Mouse (Mus musculus) limb, embryonic 15.5 days (tissue): ENCODE measurements around the gene Mipol1. TPM values are rescaled to one million over a fixed set of nuclear protein-coding genes. Genes with fewer than 3 reads are reported as not detected.

Experiments used
- ATAC-seq: fragments of 200-750 bp; cut with Nextera tagmentation; 2 replicates; pipeline ENCODE4 v1.8.0; 2017; ENCODE audit warnings: low read depth, moderate TSS enrichment; ENCODE audit not compliant: insufficient number of reproducible peaks, low FRiP score, low TSS enrichment
- H3K27ac ChIP-seq: fragments of 300-500 bp; sonication (generic); 2 replicates; pipeline ENCODE4 v1.5.1; 2015; ENCODE audit warnings: moderate library complexity, mild to moderate bottlenecking, inconsistent platforms
- H3K27me3 ChIP-seq: fragments of 300-500 bp; sonication (generic); 2 replicates; pipeline ENCODE4 v1.6.1; 2015; ENCODE audit warnings: inconsistent platforms
- H3K36me3 ChIP-seq: fragments of 300-500 bp; sonication (generic); 2 replicates; pipeline ENCODE4 v1.6.1; 2015; ENCODE audit warnings: inconsistent platforms
- H3K4me1 ChIP-seq: fragments of 300-500 bp; sonication (generic); 2 replicates; pipeline ENCODE4 v1.6.1; 2015; ENCODE audit warnings: inconsistent platforms
- H3K4me2 ChIP-seq: fragments of 300-500 bp; sonication (generic); 2 replicates; pipeline ENCODE4 v1.6.1; 2015; ENCODE audit warnings: mild to moderate bottlenecking, inconsistent platforms
- H3K4me3 ChIP-seq: fragments of 300-500 bp; sonication (generic); 2 replicates; pipeline ENCODE4 v1.5.1; 2015; ENCODE audit warnings: mild to moderate bottlenecking, inconsistent platforms
- H3K9ac ChIP-seq: fragments of 300-500 bp; sonication (generic); 2 replicates; pipeline ENCODE4 v1.6.1; 2015; ENCODE audit warnings: inconsistent platforms
- H3K9me3 ChIP-seq: fragments of 300-500 bp; sonication (generic); 2 replicates; pipeline ENCODE4 v1.6.1; 2016; ENCODE audit warnings: inconsistent platforms
- WGBS: fragments of 180-500 bp; shearing (Covaris S2); methylation state at CpG from one replicate; pipeline ENCODE4 v1.1.7; 2015; 5-methylcytosine and 5-hydroxymethylcytosine counted together
- polyA plus RNA-seq: library from polyadenylated mRNA; unstranded; fragments of >200 nt; fragmentation: Nextera tagmentation; extraction: Ambion mirVana; gene quantifications from 2 replicates; pipeline ENCODE4 v1.2.1, GENCODE M21; 2015

The Mipol1 gene
- polyA plus RNA-seq, 1 experiment from 2014 or later = 9.1 TPM

GRCm38 (mm10) chr12:57536909-57537670 lies 306.9 kb downstream of the Mipol1 start:
- no peak overlapping the region for H3K4me2 ChIP-seq
- no peak overlapping the region for H3K9ac ChIP-seq
- no peak overlapping the region for H3K4me3 ChIP-seq
- no peak for ATAC-seq
- no peaks in the 10 kb centered on the region for H3K9me3 ChIP-seq
- 2% methylated on average over 11 of the region's 11 CpGs for WGBS
- H3K36me3 ChIP-seq = no peaks in the 10 kb centered on the region
- no peak overlapping the region for H3K27ac ChIP-seq
- peaks cover 25% of the 10 kb centered on the region for H3K4me1 ChIP-seq
- H3K27me3 ChIP-seq = peaks cover 86% of the 10 kb centered on the region

- no peak overlapping the region for H3K27ac ChIP-seq
- H3K4me3 ChIP-seq = peak overlapping the region; percentile 31
- H3K4me1 ChIP-seq = peaks cover 34% of the 10 kb centered on the region
- H3K27me3 ChIP-seq = peaks cover 86% of the 10 kb centered on the region
- ATAC-seq = no peak
- no peaks in the 10 kb centered on the region for H3K36me3 ChIP-seq
- H3K9ac ChIP-seq = no peak overlapping the region
- no peaks in the 10 kb centered on the region for H3K9me3 ChIP-seq
- WGBS = 1% methylated on average over 21 of the region's 21 CpGs
- H3K4me2 ChIP-seq = peak overlapping the region; percentile 49
Observed at GRCm38 (mm10) chr12:57537791-57538587, 307.8 kb downstream of the Mipol1 start.

GRCm38 (mm10) chr12:57538588-57539550 lies 308.6 kb downstream of the Mipol1 start:
- peaks cover 38% of the 10 kb centered on the region for H3K4me1 ChIP-seq
- H3K27ac ChIP-seq = no peak overlapping the region
- ATAC-seq = no peak
- H3K27me3 ChIP-seq = peaks cover 85% of the 10 kb centered on the region
- H3K4me2 ChIP-seq = peak overlapping the region; percentile 49
- H3K9ac ChIP-seq = no peak overlapping the region
- peak overlapping the region; percentile 31 for H3K4me3 ChIP-seq
- WGBS = under 1% methylated on average over 63 of the region's 63 CpGs
- no peaks in the 10 kb centered on the region for H3K36me3 ChIP-seq
- H3K9me3 ChIP-seq = no peaks in the 10 kb centered on the region

- Histone ChIP-seq H3K9ac (no peak overlapping the region), H3K4me1 (peaks cover 37% of the 10 kb centered on the region), H3K9me3 (no peaks in the 10 kb centered on the region), H3K4me2 (no peak overlapping the region), H3K27ac (no peak overlapping the region), H3K4me3 (peak overlapping the region; percentile 31), H3K27me3 (peaks cover 83% of the 10 kb centered on the region), H3K36me3 (no peaks in the 10 kb centered on the region)
- 3% methylated on average over 10 of the region's 10 CpGs for WGBS
- ATAC-seq = no peak
Observed at GRCm38 (mm10) chr12:57539551-57539985, 309.3 kb downstream of the Mipol1 start.

GRCm38 (mm10) chr12:57541118-57541517 lies 310.9 kb downstream of the Mipol1 start:
- no peak for ATAC-seq
- H3K36me3 ChIP-seq = no peaks in the 10 kb centered on the region
- peaks cover 41% of the 10 kb centered on the region for H3K4me1 ChIP-seq
- no peak overlapping the region for H3K4me3 ChIP-seq
- no peak overlapping the region for H3K9ac ChIP-seq
- H3K4me2 ChIP-seq = no peak overlapping the region
- 9% methylated on average over 6 of the region's 6 CpGs for WGBS
- H3K9me3 ChIP-seq = no peaks in the 10 kb centered on the region
- H3K27ac ChIP-seq = no peak overlapping the region
- H3K27me3 ChIP-seq = peaks cover 82% of the 10 kb centered on the region

- WGBS = 2% methylated on average over 46 of the region's 46 CpGs
- H3K27me3 ChIP-seq = peaks cover 82% of the 10 kb centered on the region
- peaks cover 50% of the 10 kb centered on the region for H3K4me1 ChIP-seq
- H3K9ac ChIP-seq = no peak overlapping the region
- H3K27ac ChIP-seq = no peak overlapping the region
- no peaks in the 10 kb centered on the region for H3K9me3 ChIP-seq
- H3K4me3 ChIP-seq = peak overlapping the region; percentile 17
- peak overlapping the region; percentile 15; the same call in 1 of the 2 replicates for H3K4me2 ChIP-seq
- ATAC-seq = no peak
- no peaks in the 10 kb centered on the region for H3K36me3 ChIP-seq
Observed at GRCm38 (mm10) chr12:57541931-57542745, 311.9 kb downstream of the Mipol1 start.

- peaks cover 50% of the 10 kb centered on the region for H3K4me1 ChIP-seq
- H3K9ac ChIP-seq = no peak overlapping the region
- H3K4me2 ChIP-seq = peak overlapping the region; percentile 15
- WGBS = 2% methylated on average over 63 of the region's 63 CpGs
- H3K36me3 ChIP-seq = no peaks in the 10 kb centered on the region
- peak overlapping the region; percentile 17 for H3K4me3 ChIP-seq
- H3K27me3 ChIP-seq = peaks cover 85% of the 10 kb centered on the region
- no peaks in the 10 kb centered on the region for H3K9me3 ChIP-seq
- no peak overlapping the region for H3K27ac ChIP-seq
- no peak for ATAC-seq
Observed at GRCm38 (mm10) chr12:57542746-57543626, 312.8 kb downstream of the Mipol1 start.

GRCm38 (mm10) chr12:57543627-57543991 lies 313.4 kb downstream of the Mipol1 start:
- Histone ChIP-seq H3K4me2 (no peak overlapping the region; the same call in 1 of the 2 replicates), H3K9me3 (no peaks in the 10 kb centered on the region), H3K4me1 (peaks cover 50% of the 10 kb centered on the region), H3K4me3 (0 out of 2 replicates have a peak overlapping the region, but pooled peaks have one; percentile 17), H3K36me3 (no peaks in the 10 kb centered on the region), H3K27me3 (peaks cover 85% of the 10 kb centered on the region), H3K9ac (no peak overlapping the region), H3K27ac (no peak overlapping the region)
- ATAC-seq = no peak
- 4% methylated on average over 10 of the region's 10 CpGs for WGBS

- Histone ChIP-seq H3K4me1 (peaks cover 49% of the 10 kb centered on the region), H3K27me3 (peaks cover 87% of the 10 kb centered on the region), H3K4me2 (peak overlapping the region; percentile 93), H3K4me3 (peak overlapping the region; percentile 49), H3K9me3 (no peaks in the 10 kb centered on the region), H3K36me3 (no peaks in the 10 kb centered on the region), H3K9ac (no peak overlapping the region), H3K27ac (no peak overlapping the region)
- ATAC-seq = no peak
- under 1% methylated on average over 31 of the region's 31 CpGs for WGBS
Observed at GRCm38 (mm10) chr12:57544641-57545370, 314.6 kb downstream of the Mipol1 start.
